Mouse (Mus musculus): ENCODE measurements at regions not wholly inside any gene's neighbourhood (a gene's known extent, or its start where the extent isn't known, plus 50 kb on each side); places are given as distances from the start of the nearest gene placed in this dataset.

- no peak for DNase-seq (ENCODE audit: low spot score)
- Histone ChIP-seq H3K4me3 (ENCODE audit: low read depth, low read length) (no peak overlapping the region), H3K4me2 (ENCODE audit: low read depth, low read length) (no peak overlapping the region), H3K27ac (ENCODE audit: low read depth) (no peak overlapping the region), H3K9ac (replicated peaks; ENCODE audit: low read depth, low read length) (no peak overlapping the region), H3K36me3 (replicated peaks; ENCODE audit: control insufficient read depth, insufficient read depth, low read length) (no peaks in the 10 kb centered on the region), H3K4me1 (ENCODE audit: control insufficient read depth, insufficient read depth) (peaks cover 13% of the 10 kb centered on the region; the same call in 1 of the 2 replicates), H3K9me3 (replicated peaks; ENCODE audit: control insufficient read depth, low read length) (no peaks in the 10 kb centered on the region), H3K27me3 (ENCODE audit: control insufficient read depth, insufficient read depth, low read length) (no peaks in the 10 kb centered on the region)
- TF ChIP-seq EP300 (IDR thresholded peaks at IDR 0.05; ENCODE audit: low read depth) (no peak), CTCF (IDR thresholded peaks at IDR 0.05; ENCODE audit: low read depth) (no peak)
- ATAC-seq (ENCODE audit: insufficient read depth, low read depth): no peak
- WGBS: 48% methylated on average over 1 of the region's 1 CpGs
Observed at GRCm38 (mm10) chr1:41551271-41551670, 745.9 kb downstream of the Tmem182 start.

GRCm38 (mm10) chr1:41555607-41556006 lies 750.2 kb downstream of the Tmem182 start:
- DNase-seq (ENCODE audit: low spot score) (peak; percentile 88), ATAC-seq (ENCODE audit: insufficient read depth, low read depth) (peak; percentile 94)
- no peaks in the 10 kb centered on the region for H3K9me3 ChIP-seq (replicated peaks; ENCODE audit: control insufficient read depth, low read length)
- no peaks in the 10 kb centered on the region for H3K27me3 ChIP-seq (ENCODE audit: control insufficient read depth, insufficient read depth, low read length)
- no peak overlapping the region for H3K4me3 ChIP-seq (ENCODE audit: low read depth, low read length)
- H3K9ac ChIP-seq (replicated peaks; ENCODE audit: low read depth, low read length): no peak overlapping the region
- H3K27ac ChIP-seq (ENCODE audit: low read depth): peak overlapping the region; percentile 50
- H3K36me3 ChIP-seq (replicated peaks; ENCODE audit: control insufficient read depth, insufficient read depth, low read length): no peaks in the 10 kb centered on the region
- peaks cover 13% of the 10 kb centered on the region; the same call in 1 of the 2 replicates for H3K4me1 ChIP-seq (ENCODE audit: control insufficient read depth, insufficient read depth)
- 0% methylated on average over 2 of the region's 2 CpGs for WGBS
- H3K4me2 ChIP-seq (ENCODE audit: low read depth, low read length): no peak overlapping the region
- no peak for TF ChIP-seq EP300 (IDR thresholded peaks at IDR 0.05; ENCODE audit: low read depth)
- TF ChIP-seq CTCF (IDR thresholded peaks at IDR 0.05; ENCODE audit: low read depth): no peak

GRCm38 (mm10) chr1:41559101-41559665 lies 753.8 kb downstream of the Tmem182 start:
- 81% methylated on average over 17 of the region's 17 CpGs for WGBS
- no peaks in the 10 kb centered on the region for H3K36me3 ChIP-seq (replicated peaks; ENCODE audit: control insufficient read depth, insufficient read depth, low read length)
- H3K4me1 ChIP-seq (ENCODE audit: control insufficient read depth, insufficient read depth): peaks cover 13% of the 10 kb centered on the region; the same call in 1 of the 2 replicates
- no peak overlapping the region for H3K4me2 ChIP-seq (ENCODE audit: low read depth, low read length)
- no peak overlapping the region for H3K9ac ChIP-seq (replicated peaks; ENCODE audit: low read depth, low read length)
- no peak overlapping the region for H3K4me3 ChIP-seq (ENCODE audit: low read depth, low read length)
- no peaks in the 10 kb centered on the region for H3K27me3 ChIP-seq (ENCODE audit: control insufficient read depth, insufficient read depth, low read length)
- no peak overlapping the region for H3K27ac ChIP-seq (ENCODE audit: low read depth)
- DNase-seq (ENCODE audit: low spot score): no peak
- TF ChIP-seq EP300 (IDR thresholded peaks at IDR 0.05; ENCODE audit: low read depth) (no peak), CTCF (IDR thresholded peaks at IDR 0.05; ENCODE audit: low read depth) (no peak)
- no peaks in the 10 kb centered on the region for H3K9me3 ChIP-seq (replicated peaks; ENCODE audit: control insufficient read depth, low read length)
- ATAC-seq (ENCODE audit: insufficient read depth, low read depth): no peak

- Histone ChIP-seq H3K4me2 (ENCODE audit: low read depth, low read length) (no peak overlapping the region), H3K9me3 (replicated peaks; ENCODE audit: control insufficient read depth, low read length) (no peaks in the 10 kb centered on the region), H3K36me3 (replicated peaks; ENCODE audit: control insufficient read depth, insufficient read depth, low read length) (no peaks in the 10 kb centered on the region), H3K27ac (ENCODE audit: low read depth) (no peak overlapping the region), H3K4me3 (ENCODE audit: low read depth, low read length) (no peak overlapping the region), H3K27me3 (ENCODE audit: control insufficient read depth, insufficient read depth, low read length) (no peaks in the 10 kb centered on the region), H3K9ac (replicated peaks; ENCODE audit: low read depth, low read length) (no peak overlapping the region), H3K4me1 (ENCODE audit: control insufficient read depth, insufficient read depth) (peaks cover 7% of the 10 kb centered on the region; the same call in 1 of the 2 replicates)
- ATAC-seq (ENCODE audit: insufficient read depth, low read depth) (no peak), DNase-seq (ENCODE audit: low spot score) (no peak)
- WGBS: 63% methylated on average over 3 of the region's 3 CpGs
- TF ChIP-seq EP300 (IDR thresholded peaks at IDR 0.05; ENCODE audit: low read depth) (no peak), CTCF (IDR thresholded peaks at IDR 0.05; ENCODE audit: low read depth) (no peak)
Observed at GRCm38 (mm10) chr1:41559991-41560390, 754.6 kb downstream of the Tmem182 start.

- H3K36me3 ChIP-seq (replicated peaks; ENCODE audit: control insufficient read depth, insufficient read depth, low read length): no peaks in the 10 kb centered on the region
- ATAC-seq (ENCODE audit: insufficient read depth, low read depth) (no peak), DNase-seq (ENCODE audit: low spot score) (no peak)
- no peaks in the 10 kb centered on the region for H3K9me3 ChIP-seq (replicated peaks; ENCODE audit: control insufficient read depth, low read length)
- no peak overlapping the region for H3K27ac ChIP-seq (ENCODE audit: low read depth)
- no peak overlapping the region for H3K4me2 ChIP-seq (ENCODE audit: low read depth, low read length)
- no peak overlapping the region for H3K4me3 ChIP-seq (ENCODE audit: low read depth, low read length)
- TF ChIP-seq EP300 (IDR thresholded peaks at IDR 0.05; ENCODE audit: low read depth) (no peak), CTCF (IDR thresholded peaks at IDR 0.05; ENCODE audit: low read depth) (no peak)
- H3K4me1 ChIP-seq (ENCODE audit: control insufficient read depth, insufficient read depth): no peaks in the 10 kb centered on the region
- 89% methylated on average over 5 of the region's 5 CpGs for WGBS
- H3K9ac ChIP-seq (replicated peaks; ENCODE audit: low read depth, low read length): no peak overlapping the region
- H3K27me3 ChIP-seq (ENCODE audit: control insufficient read depth, insufficient read depth, low read length): no peaks in the 10 kb centered on the region
Observed at GRCm38 (mm10) chr1:41603471-41603870, 798.1 kb downstream of the Tmem182 start.

Data from heart, postnatal 0 days (tissue).